Mouse (Mus musculus): ENCODE measurements around the gene Dusp18.

DNA sequence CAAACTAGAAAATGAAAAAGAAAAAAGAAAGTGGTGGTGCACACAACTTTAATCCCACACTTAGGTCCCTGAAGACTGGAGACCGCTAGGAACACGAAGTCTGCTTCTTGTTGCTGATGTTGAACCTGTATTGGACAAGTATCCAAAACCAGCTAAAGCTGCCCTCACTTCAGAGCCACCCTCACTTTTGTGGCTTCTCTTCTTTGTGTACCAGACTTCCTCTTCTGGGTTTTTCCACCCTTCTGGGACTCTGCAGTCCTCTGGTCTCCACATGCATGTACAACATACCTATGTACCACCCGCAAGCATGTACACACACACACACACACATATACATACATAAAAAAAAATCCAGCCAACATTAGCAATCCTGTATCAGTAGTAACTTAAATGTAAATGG lies 11.3 kb upstream of the Dusp18 start:
- TF ChIP-seq HCFC1 (IDR thresholded peaks at IDR 0.05; ENCODE audit: borderline replicate concordance, insufficient read depth, low read length) (no peak), CHD2 (IDR thresholded peaks at IDR 0.05; ENCODE audit: low read depth, low read length) (no peak)

Data from ES-E14 (cell line).